Mouse (Mus musculus) midbrain, embryonic 15.5 days (tissue): ENCODE results near the gene Srrm3. TPM values are rescaled to one million over a fixed set of nuclear protein-coding genes. Genes with fewer than 3 reads are reported as not detected.

Source experiments
- ATAC-seq: fragments of 200-750 bp; cut with Nextera tagmentation; replicated peaks from 2 replicates; pipeline ENCODE4 v1.8.0; 2017; ENCODE audit warnings: moderate TSS enrichment
- H3K27ac ChIP-seq: fragments of 300-500 bp; sonication (generic); 2 replicates; pipeline ENCODE4 v1.5.1; 2015; ENCODE audit warnings: mild to moderate bottlenecking, inconsistent platforms
- H3K27me3 ChIP-seq: fragments of 300-500 bp; sonication (generic); replicated peaks from 2 replicates; pipeline ENCODE4 v1.6.1; 2015; ENCODE audit warnings: inconsistent platforms
- H3K36me3 ChIP-seq: fragments of 300-500 bp; sonication (generic); replicated peaks from 2 replicates; pipeline ENCODE4 v1.6.1; 2015; ENCODE audit warnings: inconsistent platforms
- H3K4me1 ChIP-seq: fragments of 300-500 bp; sonication (generic); 2 replicates; pipeline ENCODE4 v1.6.1; 2015; ENCODE audit warnings: inconsistent platforms
- H3K4me2 ChIP-seq: fragments of 300-500 bp; sonication (generic); 2 replicates; pipeline ENCODE4 v1.6.1; 2015; ENCODE audit warnings: inconsistent platforms, mild to moderate bottlenecking, moderate library complexity
- H3K4me3 ChIP-seq: fragments of 300-500 bp; sonication (generic); 2 replicates; pipeline ENCODE4 v1.5.1; 2015; ENCODE audit warnings: mild to moderate bottlenecking, inconsistent platforms
- H3K9ac ChIP-seq: fragments of 300-500 bp; sonication (generic); 2 replicates; pipeline ENCODE4 v1.6.1; 2015; ENCODE audit warnings: mild to moderate bottlenecking, inconsistent platforms
- H3K9me3 ChIP-seq: fragments of 300-500 bp; sonication (generic); 2 replicates; pipeline ENCODE4 v1.6.1; 2016; ENCODE audit warnings: inconsistent platforms
- WGBS: fragments of 180-500 bp; shearing (Covaris S2); methylation state at CpG from one replicate; pipeline ENCODE4 v1.1.7; 2015; ENCODE audit warnings: mixed read lengths; 5-methylcytosine and 5-hydroxymethylcytosine counted together
- polyA plus RNA-seq: library from polyadenylated mRNA; unstranded; fragments of >200 nt; fragmentation: Nextera tagmentation; extraction: Ambion mirVana; gene quantifications from 2 replicates; pipeline ENCODE4 v1.2.1, GENCODE M21; 2015

Gene Srrm3
- polyA plus RNA-seq, 1 experiment from 2014 or later, result 111 TPM

GRCm38 (mm10) chr5:135900701-135901100 is 94.0 kb downstream of the Srrm3 start:
- H3K4me3 ChIP-seq, result no peak overlapping the region
- no peaks in the 10 kb centered on the region for H3K27me3 ChIP-seq
- 81% methylated on average over 3 of the region's 3 CpGs for WGBS
- peaks cover 18% of the 10 kb centered on the region for H3K4me1 ChIP-seq
- no peak overlapping the region for H3K4me2 ChIP-seq
- ATAC-seq, result no peak
- H3K9ac ChIP-seq, result no peak overlapping the region
- no peak overlapping the region for H3K27ac ChIP-seq
- no peaks in the 10 kb centered on the region for H3K9me3 ChIP-seq
- H3K36me3 ChIP-seq, result no peaks in the 10 kb centered on the region

DNA sequence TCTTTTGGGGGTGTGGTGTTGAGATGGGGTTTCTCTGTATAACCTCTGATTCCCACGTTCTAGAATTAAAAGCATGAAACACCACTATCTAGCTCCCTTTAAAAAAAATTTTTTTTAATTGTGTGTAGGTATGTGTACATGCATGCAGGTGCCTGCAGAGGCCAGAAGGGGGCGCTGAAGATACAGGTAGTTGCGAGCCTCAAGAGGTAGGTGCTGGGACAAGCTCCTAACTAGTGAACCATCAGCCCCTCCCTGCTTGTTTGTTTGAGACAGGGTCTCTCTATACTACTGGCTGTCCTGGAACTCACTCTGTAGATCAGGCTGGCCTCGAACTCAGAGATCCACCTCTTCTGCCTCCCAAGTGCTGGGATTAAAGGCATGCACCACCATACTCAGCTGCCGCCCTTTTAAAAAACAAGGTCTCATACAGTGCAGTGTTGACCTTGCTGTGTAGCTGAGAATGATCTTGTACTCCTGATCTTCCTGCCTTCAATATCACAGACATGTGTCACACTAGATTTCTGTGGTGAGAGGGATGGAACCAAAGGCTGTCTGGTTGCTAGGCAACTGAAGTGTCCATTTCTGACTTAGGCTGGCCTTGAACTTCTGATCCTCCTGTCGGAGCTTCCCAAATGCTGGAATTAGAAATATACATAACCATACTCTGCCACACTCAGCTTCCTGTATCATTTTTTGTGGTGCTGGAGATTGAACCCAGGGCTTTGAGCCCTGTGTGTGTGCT is 94.8 kb downstream of the Srrm3 start:
- Histone ChIP-seq H3K4me2 (no peak overlapping the region), H3K27me3 (no peaks in the 10 kb centered on the region), H3K9me3 (no peaks in the 10 kb centered on the region), H3K4me3 (no peak overlapping the region), H3K27ac (no peak overlapping the region), H3K4me1 (peaks cover 18% of the 10 kb centered on the region), H3K36me3 (no peaks in the 10 kb centered on the region), H3K9ac (no peak overlapping the region)
- ATAC-seq, result no peak
- WGBS, result 58% methylated on average over 6 of the region's 6 CpGs

- peak overlapping the region; percentile 64 for H3K4me2 ChIP-seq
- H3K27ac ChIP-seq, result peak overlapping the region; percentile 90
- H3K9ac ChIP-seq, result peak overlapping the region; percentile 38; the same call in 1 of the 2 replicates
- H3K9me3 ChIP-seq, result no peaks in the 10 kb centered on the region
- no peaks in the 10 kb centered on the region for H3K27me3 ChIP-seq
- peak overlapping the region; percentile 35 for H3K4me3 ChIP-seq
- peak; percentile 49 for ATAC-seq
- peaks cover 18% of the 10 kb centered on the region for H3K4me1 ChIP-seq
- peaks cover 8% of the 10 kb centered on the region; the same call in 1 of the 2 replicates for H3K36me3 ChIP-seq
- WGBS, result 13% methylated on average over 7 of the region's 7 CpGs
Observed at GRCm38 (mm10) chr5:135903058-135903457, 96.4 kb downstream of the Srrm3 start.

GRCm38 (mm10) chr5:135903551-135904151 is 97.0 kb downstream of the Srrm3 start:
- Histone ChIP-seq H3K4me3 (peak overlapping the region; percentile 35), H3K9ac (peak overlapping the region; percentile 39), H3K4me1 (peaks cover 18% of the 10 kb centered on the region), H3K27ac (peak overlapping the region; percentile 90), H3K36me3 (peaks cover 8% of the 10 kb centered on the region; the same call in 1 of the 2 replicates), H3K4me2 (peak overlapping the region; percentile 64), H3K27me3 (no peaks in the 10 kb centered on the region), H3K9me3 (no peaks in the 10 kb centered on the region)
- ATAC-seq, result peak; percentile 96
- under 1% methylated on average over 30 of the region's 30 CpGs for WGBS

DNA sequence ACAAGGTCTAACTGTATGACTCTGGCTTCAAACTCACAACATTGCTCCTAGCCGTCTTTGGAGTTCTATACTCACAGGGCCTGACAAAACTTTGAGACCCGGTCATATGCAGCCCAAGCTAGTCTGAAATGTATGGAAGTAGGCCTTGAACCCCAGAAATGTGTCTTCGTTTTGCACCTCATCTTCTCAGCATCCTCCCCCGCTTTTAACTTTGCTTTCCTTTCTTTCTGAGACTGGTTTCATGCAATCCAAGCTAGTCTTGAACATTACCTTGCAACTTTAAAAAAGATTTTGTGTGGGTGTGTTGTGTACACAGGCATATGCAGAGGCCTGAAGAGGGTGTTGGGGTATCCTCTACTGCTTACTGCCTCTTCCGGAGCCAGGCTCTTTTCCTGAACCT is 97.6 kb downstream of the Srrm3 start:
- no peak overlapping the region for H3K4me3 ChIP-seq
- no peak overlapping the region for H3K9ac ChIP-seq
- no peaks in the 10 kb centered on the region for H3K27me3 ChIP-seq
- 61% methylated on average over 5 of the region's 5 CpGs for WGBS
- no peak for ATAC-seq
- H3K9me3 ChIP-seq, result no peaks in the 10 kb centered on the region
- H3K4me2 ChIP-seq, result peak overlapping the region; percentile 64; the same call in 1 of the 2 replicates
- H3K4me1 ChIP-seq, result peaks cover 21% of the 10 kb centered on the region
- H3K27ac ChIP-seq, result peak overlapping the region; percentile 90
- peaks cover 10% of the 10 kb centered on the region for H3K36me3 ChIP-seq

- Histone ChIP-seq H3K4me3 (no peak overlapping the region), H3K9me3 (no peaks in the 10 kb centered on the region), H3K9ac (no peak overlapping the region), H3K27ac (no peak overlapping the region), H3K4me2 (no peak overlapping the region), H3K36me3 (peaks cover 23% of the 10 kb centered on the region), H3K4me1 (peaks cover 21% of the 10 kb centered on the region), H3K27me3 (no peaks in the 10 kb centered on the region)
- WGBS, result 69% methylated on average over 8 of the region's 8 CpGs
- ATAC-seq, result no peak
Observed at GRCm38 (mm10) chr5:135905320-135906225, 98.9 kb downstream of the Srrm3 start.

GRCm38 (mm10) chr5:135906846-135907245 is 100.2 kb downstream of the Srrm3 start:
- Histone ChIP-seq H3K4me3 (no peak overlapping the region), H3K4me1 (peaks cover 22% of the 10 kb centered on the region), H3K9ac (no peak overlapping the region), H3K27me3 (no peaks in the 10 kb centered on the region), H3K4me2 (no peak overlapping the region), H3K27ac (no peak overlapping the region), H3K36me3 (peaks cover 36% of the 10 kb centered on the region), H3K9me3 (no peaks in the 10 kb centered on the region)
- no peak for ATAC-seq
- WGBS, result 82% methylated on average over 4 of the region's 4 CpGs

DNA sequence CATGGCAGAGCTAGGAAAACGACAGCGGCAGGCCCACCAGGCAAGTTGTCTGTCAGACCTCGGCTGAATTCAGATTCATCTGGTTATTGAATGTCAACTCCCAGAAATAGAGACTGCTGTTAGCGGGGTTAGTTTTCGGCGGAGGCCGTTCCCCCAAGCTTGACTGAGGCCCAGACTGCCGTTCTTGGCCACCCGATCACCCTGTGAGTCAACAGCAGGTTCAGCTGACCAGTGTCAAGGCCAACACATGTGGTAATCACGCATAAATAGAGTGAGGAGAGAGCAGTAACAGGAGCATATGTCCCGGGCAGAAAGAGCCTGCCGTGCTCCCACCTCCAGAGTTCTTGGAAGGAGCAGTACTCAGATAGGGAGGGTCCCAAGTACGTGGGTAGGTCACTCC is 100.6 kb downstream of the Srrm3 start:
- WGBS, result 82% methylated on average over 13 of the region's 13 CpGs
- peaks cover 23% of the 10 kb centered on the region for H3K4me1 ChIP-seq
- H3K4me3 ChIP-seq, result no peak overlapping the region
- no peak overlapping the region for H3K27ac ChIP-seq
- no peak for ATAC-seq
- H3K27me3 ChIP-seq, result no peaks in the 10 kb centered on the region
- no peak overlapping the region for H3K9ac ChIP-seq
- peaks cover 37% of the 10 kb centered on the region for H3K36me3 ChIP-seq
- no peaks in the 10 kb centered on the region for H3K9me3 ChIP-seq
- no peak overlapping the region for H3K4me2 ChIP-seq

GRCm38 (mm10) chr5:135908185-135908584 is 101.5 kb downstream of the Srrm3 start:
- H3K9me3 ChIP-seq, result no peaks in the 10 kb centered on the region
- H3K27me3 ChIP-seq, result no peaks in the 10 kb centered on the region
- 57% methylated on average over 12 of the region's 12 CpGs for WGBS
- H3K36me3 ChIP-seq, result peaks cover 37% of the 10 kb centered on the region
- H3K27ac ChIP-seq, result no peak overlapping the region
- no peak overlapping the region for H3K9ac ChIP-seq
- no peak overlapping the region for H3K4me2 ChIP-seq
- H3K4me3 ChIP-seq, result no peak overlapping the region
- peaks cover 17% of the 10 kb centered on the region for H3K4me1 ChIP-seq
- ATAC-seq, result no peak

DNA sequence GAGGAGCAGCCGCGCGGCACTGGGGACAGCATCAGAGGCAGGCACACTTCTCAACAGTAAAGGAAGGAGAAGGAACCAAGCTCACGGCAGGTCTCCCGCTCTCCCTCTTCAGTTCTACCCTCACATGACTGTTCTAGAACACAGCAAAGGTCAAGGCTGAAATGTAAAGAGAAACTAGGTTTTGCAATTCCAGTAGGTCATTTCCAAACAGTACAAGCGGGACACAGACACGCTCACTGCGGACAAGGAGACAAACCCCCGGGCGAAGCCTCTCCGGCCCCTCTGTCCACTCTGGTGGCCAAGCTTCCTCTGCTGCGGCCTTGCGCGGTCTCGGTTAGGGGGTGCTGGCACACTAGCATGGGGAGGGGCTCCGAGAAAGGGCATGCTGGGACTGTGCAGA is 102.3 kb downstream of the Srrm3 start:
- Histone ChIP-seq H3K4me1 (peaks cover 9% of the 10 kb centered on the region; the same call in 1 of the 2 replicates), H3K9me3 (no peaks in the 10 kb centered on the region), H3K36me3 (peaks cover 37% of the 10 kb centered on the region), H3K27ac (no peak overlapping the region), H3K9ac (no peak overlapping the region), H3K4me2 (no peak overlapping the region), H3K27me3 (no peaks in the 10 kb centered on the region), H3K4me3 (no peak overlapping the region)
- WGBS, result 92% methylated on average over 16 of the region's 16 CpGs
- ATAC-seq, result no peak

DNA sequence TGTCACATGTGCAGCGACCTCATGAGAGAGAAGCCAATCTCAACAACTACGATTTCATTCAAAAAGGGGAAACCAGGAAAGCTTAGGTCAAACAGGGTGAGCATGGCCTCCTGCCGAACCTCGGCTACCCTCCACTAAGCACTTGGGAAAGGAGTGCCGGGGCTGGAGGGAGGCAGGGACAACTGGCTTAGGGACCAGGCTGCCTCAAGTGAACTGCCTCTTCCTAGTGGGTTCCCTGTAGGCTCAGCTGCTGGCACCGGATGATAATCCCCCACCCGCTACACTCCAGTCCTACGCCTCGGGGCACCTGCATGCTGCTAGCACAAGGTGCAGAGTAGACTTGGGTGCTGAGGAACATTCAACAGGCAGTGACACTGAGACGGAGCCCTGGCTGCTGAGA is 103.0 kb downstream of the Srrm3 start:
- 88% methylated on average over 10 of the region's 10 CpGs for WGBS
- H3K27me3 ChIP-seq, result no peaks in the 10 kb centered on the region
- ATAC-seq, result no peak
- H3K9ac ChIP-seq, result no peak overlapping the region
- H3K4me1 ChIP-seq, result 0 out of 2 replicates have a peak, but pooled peaks cover 9% of the 10 kb centered on the region
- no peaks in the 10 kb centered on the region for H3K9me3 ChIP-seq
- no peak overlapping the region for H3K27ac ChIP-seq
- H3K36me3 ChIP-seq, result peaks cover 37% of the 10 kb centered on the region
- H3K4me3 ChIP-seq, result no peak overlapping the region
- no peak overlapping the region for H3K4me2 ChIP-seq

DNA sequence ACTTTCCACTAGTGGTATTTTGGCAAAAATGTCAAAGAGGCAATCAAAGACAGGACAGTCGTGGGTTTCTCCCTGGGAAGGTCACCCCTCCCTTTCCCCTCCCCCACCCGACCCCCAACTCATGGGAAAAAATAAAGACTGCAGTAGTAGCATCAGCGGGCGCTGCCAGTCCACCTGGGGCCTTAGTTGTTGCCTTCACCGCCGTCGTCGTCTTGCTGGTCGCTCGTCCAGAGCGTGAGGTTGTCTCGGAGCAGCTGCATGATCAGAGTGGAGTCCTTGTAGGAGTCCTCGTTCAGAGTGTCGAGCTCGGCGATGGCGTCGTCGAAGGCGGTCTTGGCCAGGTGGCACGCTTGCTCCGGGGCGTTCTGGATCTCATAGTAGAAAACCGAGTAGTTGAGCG is 104.1 kb downstream of the Srrm3 start:
- Histone ChIP-seq H3K27me3 (no peaks in the 10 kb centered on the region), H3K27ac (no peak overlapping the region), H3K36me3 (peaks cover 37% of the 10 kb centered on the region), H3K4me2 (no peak overlapping the region), H3K9me3 (no peaks in the 10 kb centered on the region), H3K4me3 (no peak overlapping the region), H3K9ac (no peak overlapping the region), H3K4me1 (0 out of 2 replicates have a peak, but pooled peaks cover 9% of the 10 kb centered on the region)
- no peak for ATAC-seq
- WGBS, result 92% methylated on average over 25 of the region's 25 CpGs
